Mouse (Mus musculus): ENCODE measurements around the gene Incenp. TPM values are rescaled to one million over a fixed set of nuclear protein-coding genes. Genes with fewer than 3 reads are reported as not detected.
A peak's percentile ranks its signal among the peaks of the same experiment; 100 is the strongest.

The Incenp gene
- 91.8 and 103 TPM in 2 replicates for polyA plus RNA-seq (2014; fragmentation: Nextera tagmentation; extraction: Ambion mirVana)

GRCm38 (mm10) chr19:9899072-9899779 lies at the start of gene Incenp:
TSS of gene Incenp (minus strand) at chr19:9899551.
- Histone ChIP-seq H3K4me2 (ENCODE audit: low read depth) (peak within 1 kb of the TSS; percentile 64), H3K9ac (ENCODE audit: low read length) (peak within 1 kb of the TSS; percentile 73), H3K9me3 (ENCODE audit: control insufficient read depth, low read length) (no peaks in the 10 kb centered on the region), H3K4me1 (ENCODE audit: control insufficient read depth, insufficient read depth, low read length) (peaks cover 16% of the 10 kb centered on the region), H3K4me3 (ENCODE audit: low read depth, low read length) (peak within 1 kb of the TSS; percentile 91), H3K27me3 (ENCODE audit: control insufficient read depth, insufficient read depth, low read length) (no peaks in the 10 kb centered on the region), H3K27ac (ENCODE audit: low read depth, low read length) (peak within 1 kb of the TSS; percentile 36), H3K36me3 (ENCODE audit: control insufficient read depth, insufficient read depth, low read length) (peaks cover 3% of the 10 kb centered on the region)
- under 1% methylated on average over 58 of the region's 58 CpGs for WGBS
- DNase-seq (ENCODE audit: low spot score) (peak; percentile 93), ATAC-seq (ENCODE audit: insufficient read depth, low FRiP score, low TSS enrichment) (peak; percentile 98)

GRCm38 (mm10) chr19:9946986-9947385 lies 47.6 kb upstream of the Incenp start:
- DNase-seq (ENCODE audit: low spot score) (no peak), ATAC-seq (ENCODE audit: insufficient read depth, low FRiP score, low TSS enrichment) (no peak)
- H3K4me3 ChIP-seq (ENCODE audit: low read depth, low read length): no peak overlapping the region
- H3K4me1 ChIP-seq (ENCODE audit: control insufficient read depth, insufficient read depth, low read length): no peaks in the 10 kb centered on the region
- H3K9ac ChIP-seq (ENCODE audit: low read length): no peak overlapping the region
- no peaks in the 10 kb centered on the region for H3K9me3 ChIP-seq (ENCODE audit: control insufficient read depth, low read length)
- H3K27me3 ChIP-seq (ENCODE audit: control insufficient read depth, insufficient read depth, low read length): no peaks in the 10 kb centered on the region
- 83% methylated on average over 3 of the region's 3 CpGs for WGBS
- H3K36me3 ChIP-seq (ENCODE audit: control insufficient read depth, insufficient read depth, low read length): no peaks in the 10 kb centered on the region
- no peak overlapping the region for H3K27ac ChIP-seq (ENCODE audit: low read depth, low read length)
- H3K4me2 ChIP-seq (ENCODE audit: low read depth): no peak overlapping the region

GRCm38 (mm10) chr19:9945800-9946564 lies 46.6 kb upstream of the Incenp start:
- DNase-seq (ENCODE audit: low spot score): no peak
- Histone ChIP-seq H3K9me3 (ENCODE audit: control insufficient read depth, low read length) (no peaks in the 10 kb centered on the region), H3K4me1 (ENCODE audit: control insufficient read depth, insufficient read depth, low read length) (no peaks in the 10 kb centered on the region), H3K27me3 (ENCODE audit: control insufficient read depth, insufficient read depth, low read length) (no peaks in the 10 kb centered on the region), H3K27ac (ENCODE audit: low read depth, low read length) (no peak overlapping the region), H3K4me3 (ENCODE audit: low read depth, low read length) (no peak overlapping the region), H3K4me2 (ENCODE audit: low read depth) (no peak overlapping the region), H3K36me3 (ENCODE audit: control insufficient read depth, insufficient read depth, low read length) (no peaks in the 10 kb centered on the region), H3K9ac (ENCODE audit: low read length) (no peak overlapping the region)
- no peak for ATAC-seq (ENCODE audit: insufficient read depth, low FRiP score, low TSS enrichment)
- 90% methylated on average over 8 of the region's 8 CpGs for WGBS

- Histone ChIP-seq H3K4me3 (ENCODE audit: low read depth, low read length) (no peak overlapping the region), H3K4me2 (ENCODE audit: low read depth) (no peak overlapping the region), H3K9me3 (ENCODE audit: control insufficient read depth, low read length) (no peaks in the 10 kb centered on the region), H3K4me1 (ENCODE audit: control insufficient read depth, insufficient read depth, low read length) (no peaks in the 10 kb centered on the region), H3K27me3 (ENCODE audit: control insufficient read depth, insufficient read depth, low read length) (no peaks in the 10 kb centered on the region), H3K36me3 (ENCODE audit: control insufficient read depth, insufficient read depth, low read length) (no peaks in the 10 kb centered on the region), H3K9ac (ENCODE audit: low read length) (no peak overlapping the region), H3K27ac (ENCODE audit: low read depth, low read length) (no peak overlapping the region)
- WGBS: 61% methylated on average over 10 of the region's 10 CpGs
- DNase-seq (ENCODE audit: low spot score) (no peak), ATAC-seq (ENCODE audit: insufficient read depth, low FRiP score, low TSS enrichment) (no peak)
Measured at GRCm38 (mm10) chr19:9942539-9943533, 43.5 kb upstream of the Incenp start.

- H3K9me3 ChIP-seq (ENCODE audit: control insufficient read depth, low read length): no peaks in the 10 kb centered on the region
- no peak overlapping the region for H3K4me2 ChIP-seq (ENCODE audit: low read depth)
- DNase-seq (ENCODE audit: low spot score) (no peak), ATAC-seq (ENCODE audit: insufficient read depth, low FRiP score, low TSS enrichment) (no peak)
- H3K27ac ChIP-seq (ENCODE audit: low read depth, low read length): no peak overlapping the region
- no peaks in the 10 kb centered on the region for H3K4me1 ChIP-seq (ENCODE audit: control insufficient read depth, insufficient read depth, low read length)
- 46% methylated on average over 1 of the region's 1 CpGs for WGBS
- H3K4me3 ChIP-seq (ENCODE audit: low read depth, low read length): no peak overlapping the region
- no peaks in the 10 kb centered on the region for H3K36me3 ChIP-seq (ENCODE audit: control insufficient read depth, insufficient read depth, low read length)
- no peak overlapping the region for H3K9ac ChIP-seq (ENCODE audit: low read length)
- H3K27me3 ChIP-seq (ENCODE audit: control insufficient read depth, insufficient read depth, low read length): no peaks in the 10 kb centered on the region
Measured at GRCm38 (mm10) chr19:9941809-9942208, 42.5 kb upstream of the Incenp start.

- DNase-seq (ENCODE audit: low spot score) (no peak), ATAC-seq (ENCODE audit: insufficient read depth, low FRiP score, low TSS enrichment) (no peak)
- H3K4me2 ChIP-seq (ENCODE audit: low read depth): no peak overlapping the region
- H3K4me3 ChIP-seq (ENCODE audit: low read depth, low read length): no peak overlapping the region
- no peak overlapping the region for H3K9ac ChIP-seq (ENCODE audit: low read length)
- H3K27ac ChIP-seq (ENCODE audit: low read depth, low read length): no peak overlapping the region
- 28% methylated on average over 4 of the region's 4 CpGs for WGBS
- H3K9me3 ChIP-seq (ENCODE audit: control insufficient read depth, low read length): no peaks in the 10 kb centered on the region
- H3K36me3 ChIP-seq (ENCODE audit: control insufficient read depth, insufficient read depth, low read length): no peaks in the 10 kb centered on the region
- H3K4me1 ChIP-seq (ENCODE audit: control insufficient read depth, insufficient read depth, low read length): no peaks in the 10 kb centered on the region
- no peaks in the 10 kb centered on the region for H3K27me3 ChIP-seq (ENCODE audit: control insufficient read depth, insufficient read depth, low read length)
Measured at GRCm38 (mm10) chr19:9940903-9941302, 41.6 kb upstream of the Incenp start.

- Histone ChIP-seq H3K4me2 (ENCODE audit: low read depth) (no peak overlapping the region), H3K36me3 (ENCODE audit: control insufficient read depth, insufficient read depth, low read length) (no peaks in the 10 kb centered on the region), H3K27me3 (ENCODE audit: control insufficient read depth, insufficient read depth, low read length) (no peaks in the 10 kb centered on the region), H3K9ac (ENCODE audit: low read length) (no peak overlapping the region), H3K4me1 (ENCODE audit: control insufficient read depth, insufficient read depth, low read length) (no peaks in the 10 kb centered on the region), H3K4me3 (ENCODE audit: low read depth, low read length) (no peak overlapping the region), H3K9me3 (ENCODE audit: control insufficient read depth, low read length) (no peaks in the 10 kb centered on the region), H3K27ac (ENCODE audit: low read depth, low read length) (no peak overlapping the region)
- WGBS: 74% methylated on average over 7 of the region's 7 CpGs
- ATAC-seq (ENCODE audit: insufficient read depth, low FRiP score, low TSS enrichment) (no peak), DNase-seq (ENCODE audit: low spot score) (no peak)
Measured at GRCm38 (mm10) chr19:9939841-9940240, 40.5 kb upstream of the Incenp start.

GRCm38 (mm10) chr19:9938824-9939303 lies 39.5 kb upstream of the Incenp start:
- 80% methylated on average over 13 of the region's 13 CpGs for WGBS
- H3K36me3 ChIP-seq (ENCODE audit: control insufficient read depth, insufficient read depth, low read length): no peaks in the 10 kb centered on the region
- H3K9ac ChIP-seq (ENCODE audit: low read length): no peak overlapping the region
- no peaks in the 10 kb centered on the region for H3K4me1 ChIP-seq (ENCODE audit: control insufficient read depth, insufficient read depth, low read length)
- ATAC-seq (ENCODE audit: insufficient read depth, low FRiP score, low TSS enrichment) (no peak), DNase-seq (ENCODE audit: low spot score) (no peak)
- no peaks in the 10 kb centered on the region for H3K27me3 ChIP-seq (ENCODE audit: control insufficient read depth, insufficient read depth, low read length)
- H3K27ac ChIP-seq (ENCODE audit: low read depth, low read length): no peak overlapping the region
- no peak overlapping the region for H3K4me3 ChIP-seq (ENCODE audit: low read depth, low read length)
- no peak overlapping the region for H3K4me2 ChIP-seq (ENCODE audit: low read depth)
- no peaks in the 10 kb centered on the region for H3K9me3 ChIP-seq (ENCODE audit: control insufficient read depth, low read length)
